Mouse (Mus musculus): ENCODE data around the gene Klre1.
"Not testable (repeated sequence)": the region's sequence is repeated elsewhere in the genome, so short reads cannot be mapped to it uniquely, and the experiment has no call there.

Klre1 gene

DNA sequence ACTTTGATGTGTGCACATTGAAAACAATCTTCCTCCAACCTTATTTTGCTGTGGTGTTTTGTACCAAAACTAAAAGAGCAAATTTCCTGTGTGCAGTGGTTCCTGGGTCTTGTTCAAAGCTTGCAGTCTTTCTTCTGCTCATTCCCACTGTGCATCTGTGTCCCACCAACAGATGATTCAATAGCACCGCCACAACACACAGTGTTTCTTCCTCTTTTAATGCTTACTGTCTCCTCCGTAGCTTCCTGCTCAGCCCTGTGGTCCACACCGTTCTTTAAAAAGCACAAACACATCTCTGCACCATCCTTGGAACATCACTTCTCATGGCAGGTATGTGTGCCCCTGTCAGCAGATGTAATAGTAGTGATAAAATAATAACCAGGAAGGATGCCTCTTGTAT, 13.8 kb downstream of the Klre1 start, which contains the start of gene Klrd1:
TSS of gene Klrd1 (plus strand) at position 275 of the 400 bp plus-strand sequence.
- DNase-seq, result no peak

DNA sequence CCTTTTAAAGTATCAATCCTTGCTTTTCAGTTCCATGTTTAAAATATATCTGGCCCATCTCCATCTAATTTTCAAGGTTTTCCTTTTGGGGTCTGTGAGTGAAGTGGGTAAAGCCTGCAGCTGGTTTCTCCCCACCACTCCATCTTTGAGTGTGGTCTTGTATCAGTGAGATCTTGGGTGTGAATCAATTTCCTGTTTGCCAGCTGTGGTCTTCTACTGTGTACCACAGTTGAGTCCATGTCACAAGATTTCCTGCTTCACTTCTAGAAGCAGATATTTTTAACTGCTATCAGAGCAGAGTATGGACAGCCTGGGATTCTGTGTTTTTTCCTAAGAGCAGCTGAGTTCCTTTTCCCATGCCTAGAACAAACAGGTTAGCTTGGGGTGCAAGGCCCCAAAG, 30.7 kb downstream of the Klre1 start:
- DNase-seq, result no peak

- no peak for DNase-seq
Observed at GRCm38 (mm10) chr6:129623735-129624134, 46.0 kb downstream of the Klre1 start, which contains the start of gene Klrk1. Gene Klrk1 (minus strand): TSS chr6:129623864.

- not testable (repeated sequence) for DNase-seq
Observed at GRCm38 (mm10) chr6:129631046-129631445, 53.3 kb downstream of the Klre1 start.
